Mouse (Mus musculus) olfactory bulb, adult 2 months (tissue): ENCODE measurements around the gene Olfr94.

Experiments
- CTCF ChIP-seq: fragments of 200-500 bp; IDR thresholded peaks from 2 replicates; pipeline ENCODE4 v1.5.1; 2012; ENCODE audit warnings: low read depth, mild to moderate bottlenecking, low read length, moderate library complexity; ENCODE audit not compliant: insufficient read depth
- POLR2A ChIP-seq: fragments of 200-500 bp; IDR thresholded peaks from 2 replicates; pipeline ENCODE4 v1.6.1; 2012; ENCODE audit warnings: mild to moderate bottlenecking, low read depth, low read length, moderate library complexity; ENCODE audit not compliant: insufficient read depth

- no peak for TF ChIP-seq POLR2A
- TF ChIP-seq CTCF, result no peak
These were observed 12.2 kb upstream of the Olfr94 start, which contains the start of gene Olfr95 for GRCm38 (mm10) chr17:37213018-37213417.
